Mouse (Mus musculus) cortical plate, adult 2 months (tissue): ENCODE results near the gene Gbp8.

Source experiments
- CTCF ChIP-seq: fragments of 200-500 bp; IDR thresholded peaks from 2 replicates; pipeline ENCODE4 v1.5.1; 2011; ENCODE audit warnings: mild to moderate bottlenecking, control low read depth, low read length; ENCODE audit not compliant: insufficient read depth; ENCODE audit errors: extremely low read depth
- POLR2A ChIP-seq: fragments of 200-500 bp; IDR thresholded peaks from 2 replicates; pipeline ENCODE4 v1.6.1; 2011; ENCODE audit warnings: mild to moderate bottlenecking, low read length, control low read depth; ENCODE audit not compliant: insufficient read depth; ENCODE audit errors: extremely low read depth

GRCm38 (mm10) chr5:105138906-105139305 lies 434 bp downstream of the Gbp8 start:
- TF ChIP-seq CTCF (no peak), POLR2A (no peak)
